Mouse (Mus musculus): ENCODE measurements around the gene Adh1. TPM values are rescaled to one million over a fixed set of nuclear protein-coding genes. Genes with fewer than 3 reads are reported as not detected.

Gene Adh1
- polyA plus RNA-seq, 1 experiment from 2014 or later = 1.4 TPM

DNA sequence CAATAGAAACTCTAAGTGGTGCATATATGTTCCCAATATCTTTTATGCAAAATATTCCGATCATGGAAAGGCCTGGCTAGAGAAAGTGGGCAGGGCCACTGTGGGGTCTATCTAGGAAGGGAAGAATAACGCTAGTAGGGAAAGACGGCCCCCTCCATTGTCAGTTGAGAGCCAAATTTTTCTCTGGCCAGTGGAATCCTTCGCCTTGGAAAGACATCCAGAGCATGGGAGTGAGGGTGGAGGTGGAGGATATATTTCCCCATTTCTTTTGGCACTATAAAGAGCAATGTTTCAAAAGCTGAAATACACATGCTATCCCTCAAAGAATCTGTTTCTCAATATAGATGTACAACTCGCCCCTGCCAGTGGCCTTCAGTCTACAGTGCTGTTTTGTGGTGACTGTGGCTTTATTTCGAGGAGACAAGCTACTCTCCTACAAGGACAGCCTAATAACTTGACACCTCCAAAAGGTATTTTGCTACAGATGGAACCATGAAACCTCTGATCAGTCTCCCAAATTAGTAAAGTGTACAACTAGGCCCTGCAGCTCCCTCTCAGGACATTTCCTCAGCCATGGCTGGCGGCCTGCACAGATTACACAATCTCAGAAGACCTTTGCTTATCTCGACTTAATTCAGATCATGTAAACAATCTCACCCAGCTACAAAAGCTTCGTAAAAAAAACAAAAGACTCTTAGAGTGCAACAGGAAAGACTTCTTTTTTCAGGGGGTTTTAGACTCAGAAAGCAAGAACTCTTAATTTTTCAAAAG is 4.8 kb upstream of the Adh1 start:
- Histone ChIP-seq H3K4me3 (no peak overlapping the region), H3K9me3 (replicated peaks) (no peaks in the 10 kb centered on the region), H3K36me3 (no peaks in the 10 kb centered on the region), H3K27ac (ENCODE audit: poor library complexity, severe bottlenecking) (no peak overlapping the region), H3K4me2 (no peak overlapping the region), H3K27me3 (replicated peaks) (no peaks in the 10 kb centered on the region), H3K4me1 (replicated peaks) (0 out of 2 replicates have a peak, but pooled peaks cover 3% of the 10 kb centered on the region), H3K9ac (no peak overlapping the region)
- no peak for ATAC-seq (ENCODE audit: insufficient number of reproducible peaks, low FRiP score)
- 55% methylated on average over 9 of the region's 9 CpGs for whole genome bisulfite sequencing

DNA sequence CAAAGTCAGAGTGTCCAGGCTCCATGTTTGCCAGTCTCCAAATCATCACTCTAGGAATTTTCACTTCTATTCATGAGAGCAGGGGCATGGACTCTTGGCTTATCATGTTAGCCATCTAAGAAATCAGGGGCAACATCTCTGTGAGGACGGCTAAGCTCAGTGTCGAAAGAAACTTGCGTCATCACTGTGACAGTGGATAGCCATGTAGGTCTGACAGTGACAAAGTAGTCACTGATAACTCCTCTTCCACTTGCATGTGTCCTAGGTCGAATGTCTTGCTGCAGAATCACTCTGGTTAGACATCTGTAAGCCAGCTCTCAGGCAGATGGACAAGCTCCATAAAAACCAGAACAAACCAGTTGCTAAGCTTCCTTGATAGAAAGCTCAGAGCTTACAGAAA is 1.8 kb downstream of the Adh1 start:
- 16% methylated on average over 4 of the region's 4 CpGs for WGBS
- no peak overlapping the region for H3K4me3 ChIP-seq
- H3K9ac ChIP-seq = no peak overlapping the region
- H3K27ac ChIP-seq (ENCODE audit: poor library complexity, severe bottlenecking) = no peak overlapping the region
- ATAC-seq (ENCODE audit: insufficient number of reproducible peaks, low FRiP score) = no peak
- H3K36me3 ChIP-seq = no peaks in the 10 kb centered on the region
- no peaks in the 10 kb centered on the region for H3K27me3 ChIP-seq (replicated peaks)
- no peaks in the 10 kb centered on the region for H3K9me3 ChIP-seq (replicated peaks)
- no peaks in the 10 kb centered on the region for H3K4me1 ChIP-seq (replicated peaks)
- no peak overlapping the region for H3K4me2 ChIP-seq

DNA sequence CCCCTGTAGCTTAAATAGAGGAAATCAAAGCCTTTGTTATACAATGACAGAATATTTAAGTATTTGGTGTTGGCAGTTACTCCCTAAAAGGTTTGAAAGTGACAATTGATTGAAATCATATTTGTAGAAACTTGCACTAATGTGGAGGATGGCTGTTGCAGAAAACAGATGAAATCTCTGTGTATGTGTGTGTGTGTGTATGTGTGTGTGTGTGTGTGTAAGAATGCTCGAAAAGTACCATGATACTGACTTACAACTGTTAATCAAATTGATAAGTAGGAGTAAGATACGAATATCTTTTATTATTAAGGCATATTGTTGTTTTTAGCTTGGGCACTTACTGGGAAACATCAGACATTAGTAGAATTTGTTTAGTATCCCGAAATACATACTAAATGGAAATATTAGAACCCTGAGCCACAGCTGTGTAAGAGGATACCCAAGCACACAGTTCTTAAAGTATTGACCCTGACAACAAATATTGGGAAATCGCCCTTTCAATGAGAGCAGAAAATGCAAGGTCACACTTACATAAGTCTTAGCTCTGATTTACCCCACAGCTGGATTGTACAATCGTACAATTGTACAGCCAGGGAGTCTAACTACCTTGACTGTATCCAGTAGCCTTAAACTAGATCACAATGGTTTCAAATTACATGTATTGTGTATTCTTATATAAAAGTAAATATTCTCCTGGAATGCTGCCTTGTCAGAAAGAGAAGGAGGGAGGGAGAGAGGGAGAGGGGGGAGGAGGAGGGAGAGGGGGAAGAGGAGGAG is 2.6 kb downstream of the Adh1 start:
- Histone ChIP-seq H3K27me3 (replicated peaks) (no peaks in the 10 kb centered on the region), H3K9me3 (replicated peaks) (no peaks in the 10 kb centered on the region), H3K4me2 (no peak overlapping the region), H3K9ac (no peak overlapping the region), H3K4me3 (no peak overlapping the region), H3K27ac (ENCODE audit: poor library complexity, severe bottlenecking) (no peak overlapping the region), H3K4me1 (replicated peaks) (no peaks in the 10 kb centered on the region), H3K36me3 (no peaks in the 10 kb centered on the region)
- ATAC-seq (ENCODE audit: insufficient number of reproducible peaks, low FRiP score) = no peak
- 78% methylated on average over 5 of the region's 5 CpGs for WGBS

DNA sequence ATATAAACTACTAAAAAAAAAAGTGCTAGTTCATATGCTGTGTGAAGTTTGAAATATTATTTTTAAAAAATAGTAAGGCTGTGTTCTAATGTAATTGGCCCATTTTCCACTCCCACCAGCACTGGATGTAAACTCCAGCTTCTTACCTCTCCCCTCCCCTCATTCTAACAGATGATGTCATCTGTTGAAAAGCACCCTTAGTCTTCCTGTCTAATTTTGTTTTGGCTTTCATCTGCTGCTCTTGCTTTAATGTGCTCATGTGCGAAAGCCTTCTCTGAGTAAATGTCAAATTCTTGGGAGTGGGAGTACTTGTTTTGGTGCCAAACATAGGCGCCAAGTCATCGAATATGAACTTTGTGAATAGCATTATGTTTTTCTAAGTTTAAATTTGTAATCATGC is 3.9 kb downstream of the Adh1 start:
- no peak for ATAC-seq (ENCODE audit: insufficient number of reproducible peaks, low FRiP score)
- Histone ChIP-seq H3K27me3 (replicated peaks) (no peaks in the 10 kb centered on the region), H3K4me3 (no peak overlapping the region), H3K4me1 (replicated peaks) (no peaks in the 10 kb centered on the region), H3K36me3 (no peaks in the 10 kb centered on the region), H3K9me3 (replicated peaks) (no peaks in the 10 kb centered on the region), H3K4me2 (no peak overlapping the region), H3K9ac (no peak overlapping the region), H3K27ac (ENCODE audit: poor library complexity, severe bottlenecking) (no peak overlapping the region)
- WGBS = 73% methylated on average over 3 of the region's 3 CpGs

DNA sequence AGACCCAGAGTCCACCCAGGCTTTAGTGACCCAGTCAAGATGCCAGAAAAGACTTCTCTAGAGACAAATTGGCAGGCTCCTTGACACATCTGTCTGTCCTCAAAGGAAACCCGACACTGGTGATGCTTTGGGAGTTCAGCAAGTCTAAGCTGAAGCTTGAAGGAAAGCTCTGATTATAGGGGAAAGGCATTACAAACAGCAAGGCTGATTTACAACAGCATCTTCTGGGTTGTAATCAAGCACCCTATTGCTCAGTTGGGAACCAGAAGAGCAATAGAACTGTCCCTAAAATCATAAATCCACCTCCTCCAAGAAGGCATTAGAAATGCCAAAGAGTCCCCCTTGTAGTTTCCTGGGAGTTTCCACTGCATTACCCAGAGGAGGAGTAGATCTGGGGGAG is 9.7 kb downstream of the Adh1 start:
- WGBS = 16% methylated on average over 1 of the region's 1 CpGs
- no peak overlapping the region for H3K4me2 ChIP-seq
- no peak overlapping the region for H3K9ac ChIP-seq
- no peaks in the 10 kb centered on the region for H3K27me3 ChIP-seq (replicated peaks)
- H3K9me3 ChIP-seq (replicated peaks) = no peaks in the 10 kb centered on the region
- ATAC-seq (ENCODE audit: insufficient number of reproducible peaks, low FRiP score) = no peak
- H3K36me3 ChIP-seq = no peaks in the 10 kb centered on the region
- no peaks in the 10 kb centered on the region for H3K4me1 ChIP-seq (replicated peaks)
- no peak overlapping the region for H3K4me3 ChIP-seq
- no peak overlapping the region for H3K27ac ChIP-seq (ENCODE audit: poor library complexity, severe bottlenecking)

DNA sequence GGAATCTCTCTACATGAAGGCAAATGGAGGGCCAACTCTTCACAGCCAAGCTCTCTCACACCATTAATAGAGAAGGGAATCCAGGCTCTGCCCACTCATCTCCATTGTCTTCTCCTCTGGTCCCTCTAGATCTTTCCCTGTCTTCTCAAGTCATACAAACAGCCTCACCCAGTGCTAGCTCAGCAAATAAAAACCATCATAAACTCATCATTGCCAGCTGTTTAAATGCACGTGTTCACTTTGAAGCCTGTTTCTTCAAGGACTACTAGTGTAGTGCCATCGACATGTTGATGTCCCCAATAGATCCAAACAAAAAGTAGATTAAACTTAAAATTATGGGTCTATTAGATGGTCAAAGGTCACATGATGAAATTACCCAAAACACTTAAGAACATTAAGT is 10.5 kb downstream of the Adh1 start:
- Histone ChIP-seq H3K4me1 (replicated peaks) (no peaks in the 10 kb centered on the region), H3K4me3 (no peak overlapping the region), H3K9me3 (replicated peaks) (no peaks in the 10 kb centered on the region), H3K36me3 (no peaks in the 10 kb centered on the region), H3K9ac (no peak overlapping the region), H3K4me2 (no peak overlapping the region), H3K27ac (ENCODE audit: poor library complexity, severe bottlenecking) (no peak overlapping the region), H3K27me3 (replicated peaks) (no peaks in the 10 kb centered on the region)
- no peak for ATAC-seq (ENCODE audit: insufficient number of reproducible peaks, low FRiP score)
- 86% methylated on average over 2 of the region's 2 CpGs for WGBS

DNA sequence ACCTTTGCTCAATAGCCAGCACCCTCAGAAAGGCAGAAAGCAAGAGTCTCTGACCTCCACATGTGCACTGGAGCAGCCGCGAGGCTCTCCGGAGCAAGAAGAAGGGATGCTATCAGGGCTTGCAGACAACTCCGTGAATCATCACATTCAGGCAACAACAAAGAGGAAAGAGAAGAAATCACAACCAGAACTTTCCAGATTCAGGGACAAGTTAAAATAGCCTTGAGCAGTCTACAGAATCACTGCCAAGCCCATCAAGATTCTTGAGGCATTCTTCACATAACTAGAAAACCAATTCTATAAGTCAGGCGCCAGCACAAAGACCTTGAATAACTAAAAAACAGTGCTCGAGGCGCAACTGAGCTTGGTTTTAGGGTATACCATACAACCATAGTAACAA is 12.3 kb downstream of the Adh1 start:
- no peaks in the 10 kb centered on the region for H3K9me3 ChIP-seq (replicated peaks)
- no peaks in the 10 kb centered on the region for H3K27me3 ChIP-seq (replicated peaks)
- no peaks in the 10 kb centered on the region for H3K4me1 ChIP-seq (replicated peaks)
- H3K27ac ChIP-seq (ENCODE audit: poor library complexity, severe bottlenecking) = no peak overlapping the region
- no peak overlapping the region for H3K4me2 ChIP-seq
- no peak overlapping the region for H3K9ac ChIP-seq
- no peak overlapping the region for H3K4me3 ChIP-seq
- 72% methylated on average over 7 of the region's 7 CpGs for WGBS
- ATAC-seq (ENCODE audit: insufficient number of reproducible peaks, low FRiP score) = no peak
- no peaks in the 10 kb centered on the region for H3K36me3 ChIP-seq

DNA sequence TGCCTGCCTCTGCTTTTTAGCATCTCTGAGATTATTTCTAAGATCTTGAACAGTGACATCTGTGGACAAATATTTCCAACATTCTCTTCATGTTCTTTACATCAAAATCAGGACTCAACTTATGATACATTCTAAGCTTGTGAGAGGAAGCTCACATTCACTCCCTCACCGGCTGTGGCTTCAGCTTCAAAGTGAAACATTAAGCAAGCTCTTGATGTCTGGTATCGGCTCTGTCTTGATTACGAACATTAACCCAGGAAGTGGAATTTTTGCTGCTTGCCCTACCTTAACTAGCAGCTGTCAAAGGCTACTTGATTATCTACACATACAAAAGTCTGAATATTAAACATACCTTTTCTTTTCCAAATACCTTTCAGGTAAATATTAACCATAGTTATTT is 14.3 kb downstream of the Adh1 start:
- Histone ChIP-seq H3K27ac (ENCODE audit: poor library complexity, severe bottlenecking) (no peak overlapping the region), H3K4me2 (no peak overlapping the region), H3K9me3 (replicated peaks) (no peaks in the 10 kb centered on the region), H3K27me3 (replicated peaks) (no peaks in the 10 kb centered on the region), H3K4me3 (no peak overlapping the region), H3K9ac (no peak overlapping the region), H3K36me3 (no peaks in the 10 kb centered on the region), H3K4me1 (replicated peaks) (no peaks in the 10 kb centered on the region)
- WGBS = 54% methylated on average over 3 of the region's 3 CpGs
- no peak for ATAC-seq (ENCODE audit: insufficient number of reproducible peaks, low FRiP score)

DNA sequence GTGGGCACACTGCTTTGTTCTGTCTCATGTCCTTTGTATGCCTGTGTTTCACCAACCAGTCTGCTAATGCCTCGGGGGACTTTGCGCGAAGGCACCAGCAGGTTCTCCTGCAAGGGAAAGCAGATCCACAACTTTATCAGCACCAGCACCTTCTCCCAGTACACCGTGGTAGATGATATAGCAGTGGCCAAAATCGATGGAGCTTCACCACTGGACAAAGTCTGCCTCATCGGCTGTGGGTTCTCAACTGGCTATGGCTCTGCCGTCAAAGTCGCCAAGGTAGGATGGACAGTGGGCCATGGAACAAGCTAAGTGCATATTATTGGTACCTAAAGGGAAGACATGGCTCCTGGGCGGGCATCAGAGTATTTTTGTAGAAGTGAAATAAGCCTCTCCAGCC is 21.8 kb downstream of the Adh1 start:
- H3K27ac ChIP-seq (ENCODE audit: poor library complexity, severe bottlenecking) = no peak overlapping the region
- no peak overlapping the region for H3K4me2 ChIP-seq
- H3K36me3 ChIP-seq = no peaks in the 10 kb centered on the region
- no peak overlapping the region for H3K9ac ChIP-seq
- peaks cover 4% of the 10 kb centered on the region; the same call in 1 of the 2 replicates for H3K9me3 ChIP-seq (replicated peaks)
- H3K4me1 ChIP-seq (replicated peaks) = no peaks in the 10 kb centered on the region
- WGBS = 87% methylated on average over 9 of the region's 9 CpGs
- no peak overlapping the region for H3K4me3 ChIP-seq
- H3K27me3 ChIP-seq (replicated peaks) = no peaks in the 10 kb centered on the region
- ATAC-seq (ENCODE audit: insufficient number of reproducible peaks, low FRiP score) = no peak

DNA sequence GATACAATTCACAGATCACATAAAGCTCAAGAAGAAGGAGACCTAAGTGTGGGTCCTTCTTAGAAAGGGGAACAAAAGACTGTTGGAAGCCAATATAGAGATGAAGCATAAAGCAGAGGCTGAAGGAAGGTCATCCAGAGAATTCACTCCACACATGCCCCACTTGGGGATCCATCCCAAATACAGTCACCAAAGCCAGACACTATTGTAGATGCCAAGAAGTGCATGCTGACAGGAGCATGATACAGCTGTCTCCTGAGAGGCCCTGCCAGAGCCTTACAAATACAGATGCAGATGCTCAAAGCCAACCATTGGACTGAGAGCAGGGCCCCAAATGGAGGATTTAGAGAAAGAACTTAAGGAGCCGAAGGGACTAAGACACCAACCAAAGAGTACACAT is 23.0 kb downstream of the Adh1 start:
- Histone ChIP-seq H3K4me1 (replicated peaks) (no peaks in the 10 kb centered on the region), H3K9ac (no peak overlapping the region), H3K27me3 (replicated peaks) (no peaks in the 10 kb centered on the region), H3K4me3 (no peak overlapping the region), H3K27ac (ENCODE audit: poor library complexity, severe bottlenecking) (no peak overlapping the region), H3K4me2 (no peak overlapping the region), H3K36me3 (no peaks in the 10 kb centered on the region), H3K9me3 (replicated peaks) (peaks cover 4% of the 10 kb centered on the region; the same call in 1 of the 2 replicates)
- no peak for ATAC-seq (ENCODE audit: insufficient number of reproducible peaks, low FRiP score)
- WGBS = 73% methylated on average over 1 of the region's 1 CpGs

DNA sequence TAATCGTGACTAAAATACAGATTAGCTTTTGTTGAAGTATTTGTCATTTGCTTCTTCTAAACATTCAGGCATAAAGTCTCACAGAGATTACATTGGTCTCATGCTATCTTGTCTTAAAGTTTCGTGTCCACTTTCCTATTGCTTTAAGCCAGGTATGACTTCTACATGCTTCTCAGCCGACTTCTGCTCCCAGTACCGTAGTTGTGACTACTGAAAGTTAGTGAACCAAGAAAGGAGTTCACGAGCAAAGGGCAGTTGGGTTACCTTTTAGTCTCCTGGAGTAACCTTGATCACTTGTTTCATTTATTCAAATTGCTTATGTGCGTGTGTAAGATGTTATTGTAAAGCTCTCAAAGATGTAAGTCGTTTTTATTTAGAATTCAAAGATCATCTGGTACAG is 25.2 kb downstream of the Adh1 start:
- no peak overlapping the region for H3K27ac ChIP-seq (ENCODE audit: poor library complexity, severe bottlenecking)
- no peak overlapping the region for H3K4me2 ChIP-seq
- H3K4me1 ChIP-seq (replicated peaks) = no peaks in the 10 kb centered on the region
- peaks cover 4% of the 10 kb centered on the region; the same call in 1 of the 2 replicates for H3K9me3 ChIP-seq (replicated peaks)
- WGBS = 85% methylated on average over 7 of the region's 7 CpGs
- no peaks in the 10 kb centered on the region for H3K27me3 ChIP-seq (replicated peaks)
- no peaks in the 10 kb centered on the region for H3K36me3 ChIP-seq
- ATAC-seq (ENCODE audit: insufficient number of reproducible peaks, low FRiP score) = no peak
- H3K4me3 ChIP-seq = no peak overlapping the region
- H3K9ac ChIP-seq = no peak overlapping the region
